Mouse (Mus musculus) heart, embryonic 12.5 days (tissue): Measurements from ENCODE around the gene Dusp1. TPM values are rescaled to one million over a fixed set of nuclear protein-coding genes. Genes with fewer than 3 reads are reported as not detected.

Source experiments
- ATAC-seq: fragments of 200-750 bp; cut with Nextera tagmentation; 2 replicates; pipeline ENCODE4 v1.8.0; 2017; ENCODE audit warnings: moderate TSS enrichment, moderate library complexity; ENCODE audit not compliant: insufficient number of reproducible peaks, low FRiP score
- H3K27ac ChIP-seq: fragments of 300-500 bp; sonication (generic); 2 replicates; pipeline ENCODE4 v1.5.1; 2016; ENCODE audit warnings: mild to moderate bottlenecking, moderate library complexity; ENCODE audit not compliant: poor library complexity, severe bottlenecking
- H3K27me3 ChIP-seq: fragments of 300-500 bp; sonication (generic); replicated peaks from 2 replicates; pipeline ENCODE4 v1.6.1; 2016; ENCODE audit warnings: mild to moderate bottlenecking, moderate library complexity
- H3K36me3 ChIP-seq: fragments of 300-500 bp; sonication (generic); 2 replicates; pipeline ENCODE4 v1.6.1; 2016; ENCODE audit warnings: mild to moderate bottlenecking, moderate library complexity
- H3K4me1 ChIP-seq: fragments of 300-500 bp; sonication (generic); replicated peaks from 2 replicates; pipeline ENCODE4 v1.6.1; 2016; ENCODE audit warnings: mild to moderate bottlenecking
- H3K4me2 ChIP-seq: fragments of 300-500 bp; sonication (generic); 2 replicates; pipeline ENCODE4 v1.6.1; 2016; ENCODE audit warnings: mild to moderate bottlenecking, moderate library complexity
- H3K4me3 ChIP-seq: fragments of 300-500 bp; sonication (generic); 2 replicates; pipeline ENCODE4 v1.5.1; 2016; ENCODE audit warnings: mild to moderate bottlenecking
- H3K9ac ChIP-seq: fragments of 300-500 bp; sonication (generic); 2 replicates; pipeline ENCODE4 v1.6.1; 2016; ENCODE audit warnings: mild to moderate bottlenecking, moderate library complexity
- H3K9me3 ChIP-seq: fragments of 300-500 bp; sonication (generic); replicated peaks from 2 replicates; pipeline ENCODE4 v1.6.1; 2016; ENCODE audit warnings: mild to moderate bottlenecking, moderate library complexity
- WGBS: fragments of 180-500 bp; shearing (Covaris S2); methylation state at CpG from one replicate; pipeline ENCODE4 v1.1.7; 2016; 5-methylcytosine and 5-hydroxymethylcytosine counted together
- polyA plus RNA-seq: library from polyadenylated mRNA; unstranded; fragments of >200 nt; fragmentation: Nextera tagmentation; extraction: Ambion mirVana; gene quantifications from 2 replicates; pipeline ENCODE4 v1.2.1, GENCODE M21; 2016

Gene Dusp1
- polyA plus RNA-seq, 1 experiment from 2014 or later = 36.2 TPM

GRCm38 (mm10) chr17:26584558-26585136, 22.7 kb upstream of the Dusp1 start:
- peak; percentile 91 for ATAC-seq
- peaks cover 45% of the 10 kb centered on the region for H3K36me3 ChIP-seq
- H3K4me1 ChIP-seq = peaks cover 57% of the 10 kb centered on the region
- H3K9ac ChIP-seq = peak overlapping the region; percentile 66
- no peaks in the 10 kb centered on the region for H3K27me3 ChIP-seq
- no peaks in the 10 kb centered on the region for H3K9me3 ChIP-seq
- peak overlapping the region; percentile 58 for H3K4me2 ChIP-seq
- peak overlapping the region; percentile 17 for H3K4me3 ChIP-seq
- H3K27ac ChIP-seq = peak overlapping the region; percentile 95
- WGBS = 6% methylated on average over 15 of the region's 15 CpGs

- 0 out of 2 replicates have a peak overlapping the region, but pooled peaks have one; percentile 17 for H3K4me3 ChIP-seq
- peak overlapping the region; percentile 66 for H3K9ac ChIP-seq
- H3K4me2 ChIP-seq = peak overlapping the region; percentile 58
- 6% methylated on average over 4 of the region's 4 CpGs for WGBS
- peak; percentile 10; the same call in 1 of the 2 replicates for ATAC-seq
- no peaks in the 10 kb centered on the region for H3K27me3 ChIP-seq
- H3K9me3 ChIP-seq = no peaks in the 10 kb centered on the region
- H3K4me1 ChIP-seq = peaks cover 63% of the 10 kb centered on the region
- H3K27ac ChIP-seq = peak overlapping the region; percentile 95
- peaks cover 45% of the 10 kb centered on the region for H3K36me3 ChIP-seq
Measured at GRCm38 (mm10) chr17:26584063-26584462, 22.1 kb upstream of the Dusp1 start.

- ATAC-seq = no peak
- Histone ChIP-seq H3K4me3 (no peak overlapping the region), H3K27ac (peak overlapping the region; percentile 95), H3K36me3 (peaks cover 42% of the 10 kb centered on the region), H3K4me1 (peaks cover 68% of the 10 kb centered on the region), H3K27me3 (no peaks in the 10 kb centered on the region), H3K4me2 (peak overlapping the region; percentile 58; the same call in 1 of the 2 replicates), H3K9ac (peak overlapping the region; percentile 66; the same call in 1 of the 2 replicates), H3K9me3 (no peaks in the 10 kb centered on the region)
- 50% methylated on average over 6 of the region's 6 CpGs for WGBS
Measured at GRCm38 (mm10) chr17:26583606-26584005, 21.7 kb upstream of the Dusp1 start.

- H3K4me2 ChIP-seq = no peak overlapping the region
- H3K4me3 ChIP-seq = no peak overlapping the region
- H3K4me1 ChIP-seq = peaks cover 71% of the 10 kb centered on the region
- no peak overlapping the region for H3K9ac ChIP-seq
- H3K27me3 ChIP-seq = no peaks in the 10 kb centered on the region
- H3K9me3 ChIP-seq = no peaks in the 10 kb centered on the region
- no peak for ATAC-seq
- peak overlapping the region; percentile 95 for H3K27ac ChIP-seq
- 95% methylated on average over 9 of the region's 9 CpGs for WGBS
- peaks cover 38% of the 10 kb centered on the region for H3K36me3 ChIP-seq
Measured at GRCm38 (mm10) chr17:26583056-26583455, 21.1 kb upstream of the Dusp1 start.

GRCm38 (mm10) chr17:26582297-26582696, 20.4 kb upstream of the Dusp1 start:
- Histone ChIP-seq H3K4me1 (peaks cover 71% of the 10 kb centered on the region), H3K4me2 (no peak overlapping the region), H3K9ac (0 out of 2 replicates have a peak overlapping the region, but pooled peaks have one; percentile 25), H3K4me3 (no peak overlapping the region), H3K27ac (peak overlapping the region; percentile 95; the same call in 1 of the 2 replicates), H3K9me3 (no peaks in the 10 kb centered on the region), H3K27me3 (no peaks in the 10 kb centered on the region), H3K36me3 (peaks cover 30% of the 10 kb centered on the region)
- 84% methylated on average over 5 of the region's 5 CpGs for WGBS
- no peak for ATAC-seq

GRCm38 (mm10) chr17:26580873-26581401, 19.0 kb upstream of the Dusp1 start:
- H3K4me3 ChIP-seq = no peak overlapping the region
- 98% methylated on average over 3 of the region's 3 CpGs for WGBS
- peaks cover 84% of the 10 kb centered on the region for H3K4me1 ChIP-seq
- no peak for ATAC-seq
- no peaks in the 10 kb centered on the region for H3K9me3 ChIP-seq
- no peak overlapping the region for H3K4me2 ChIP-seq
- H3K9ac ChIP-seq = no peak overlapping the region
- H3K27me3 ChIP-seq = no peaks in the 10 kb centered on the region
- peaks cover 20% of the 10 kb centered on the region for H3K36me3 ChIP-seq
- no peak overlapping the region for H3K27ac ChIP-seq

GRCm38 (mm10) chr17:26579396-26579795, 17.5 kb upstream of the Dusp1 start:
- ATAC-seq = no peak
- H3K9me3 ChIP-seq = no peaks in the 10 kb centered on the region
- peaks cover 29% of the 10 kb centered on the region for H3K36me3 ChIP-seq
- H3K27ac ChIP-seq = 0 out of 2 replicates have a peak overlapping the region, but pooled peaks have one; percentile 8
- H3K4me1 ChIP-seq = peaks cover 89% of the 10 kb centered on the region
- 0 out of 2 replicates have a peak overlapping the region, but pooled peaks have one; percentile 29 for H3K9ac ChIP-seq
- no peak overlapping the region for H3K4me3 ChIP-seq
- H3K27me3 ChIP-seq = no peaks in the 10 kb centered on the region
- H3K4me2 ChIP-seq = no peak overlapping the region
- 55% methylated on average over 6 of the region's 6 CpGs for WGBS

GRCm38 (mm10) chr17:26578771-26579170, 16.8 kb upstream of the Dusp1 start:
- no peak overlapping the region for H3K4me3 ChIP-seq
- 92% methylated on average over 11 of the region's 11 CpGs for WGBS
- H3K9ac ChIP-seq = 0 out of 2 replicates have a peak overlapping the region, but pooled peaks have one; percentile 29
- no peaks in the 10 kb centered on the region for H3K9me3 ChIP-seq
- no peak for ATAC-seq
- peaks cover 29% of the 10 kb centered on the region for H3K36me3 ChIP-seq
- peaks cover 89% of the 10 kb centered on the region for H3K4me1 ChIP-seq
- 0 out of 2 replicates have a peak overlapping the region, but pooled peaks have one; percentile 7 for H3K27ac ChIP-seq
- H3K27me3 ChIP-seq = no peaks in the 10 kb centered on the region
- H3K4me2 ChIP-seq = no peak overlapping the region

- Histone ChIP-seq H3K9ac (no peak overlapping the region), H3K9me3 (no peaks in the 10 kb centered on the region), H3K4me3 (no peak overlapping the region), H3K4me1 (peaks cover 89% of the 10 kb centered on the region), H3K27ac (peak overlapping the region; percentile 7; the same call in 1 of the 2 replicates), H3K36me3 (peaks cover 29% of the 10 kb centered on the region), H3K27me3 (no peaks in the 10 kb centered on the region), H3K4me2 (no peak overlapping the region)
- ATAC-seq = no peak
- WGBS = 68% methylated on average over 7 of the region's 7 CpGs
Measured at GRCm38 (mm10) chr17:26578162-26578561, 16.2 kb upstream of the Dusp1 start.

GRCm38 (mm10) chr17:26577309-26577708, 15.4 kb upstream of the Dusp1 start:
- Histone ChIP-seq H3K9ac (peak overlapping the region; percentile 32; the same call in 1 of the 2 replicates), H3K27ac (peak overlapping the region; percentile 42; the same call in 1 of the 2 replicates), H3K4me2 (no peak overlapping the region), H3K27me3 (no peaks in the 10 kb centered on the region), H3K9me3 (no peaks in the 10 kb centered on the region), H3K4me3 (no peak overlapping the region), H3K4me1 (peaks cover 82% of the 10 kb centered on the region), H3K36me3 (peaks cover 28% of the 10 kb centered on the region)
- WGBS = 57% methylated on average over 11 of the region's 11 CpGs
- no peak for ATAC-seq

GRCm38 (mm10) chr17:26576833-26577232, 14.9 kb upstream of the Dusp1 start:
- Histone ChIP-seq H3K9me3 (no peaks in the 10 kb centered on the region), H3K9ac (peak overlapping the region; percentile 32; the same call in 1 of the 2 replicates), H3K4me3 (no peak overlapping the region), H3K36me3 (peaks cover 29% of the 10 kb centered on the region), H3K4me2 (no peak overlapping the region), H3K27me3 (no peaks in the 10 kb centered on the region), H3K4me1 (peaks cover 77% of the 10 kb centered on the region), H3K27ac (peak overlapping the region; percentile 42; the same call in 1 of the 2 replicates)
- WGBS = 59% methylated on average over 7 of the region's 7 CpGs
- no peak for ATAC-seq
